1 mouse cellular context compared by ENCODE assay signal in the genomic region with DNA sequence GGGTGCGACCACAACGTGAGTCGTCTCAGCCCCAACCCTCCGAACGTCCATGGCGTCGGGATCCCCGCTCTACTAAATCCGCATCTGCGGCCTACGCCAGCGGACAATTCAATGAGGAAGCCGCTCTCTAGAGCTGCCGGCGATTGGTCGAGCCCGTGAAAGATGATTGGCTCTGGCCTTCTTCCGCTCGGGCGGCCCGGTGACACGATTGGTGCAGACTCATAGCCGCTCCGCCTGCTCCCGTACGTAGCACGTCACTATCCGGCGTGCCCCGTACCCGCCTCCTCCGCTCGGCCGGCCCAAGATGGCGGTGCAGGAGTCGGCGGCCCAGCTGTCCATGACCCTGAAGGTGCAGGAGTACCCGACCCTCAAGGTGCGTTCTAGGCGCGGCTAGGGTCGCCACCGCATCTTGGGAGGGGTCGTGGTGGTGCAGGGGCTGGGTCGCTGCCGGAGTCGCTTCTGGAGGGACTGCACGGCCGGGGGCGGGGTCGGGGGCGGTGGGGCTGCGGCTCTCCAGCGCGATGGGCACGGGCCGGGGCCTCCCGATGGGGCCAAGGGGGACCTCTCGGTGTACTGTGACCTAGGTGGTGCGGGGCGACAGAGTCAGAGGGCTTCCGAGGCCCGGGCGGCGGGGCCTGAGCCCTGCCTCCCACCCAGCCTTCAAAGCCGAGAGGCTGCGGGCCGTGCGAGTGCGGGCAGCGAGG.
TF ChIP-seq lines count a peak whose summit lies in the region.

Maea (plus strand) TSS at position 237 of the 704 bp plus-strand sequence.

TF ChIP-seq in myocyte, 11 proteins besides CTCF, POLR2A, EP300 and RAD21 (continued from another document):
- peak in 2 of 3 experiments; percentile 39 to 52 for TF ChIP-seq MYOG (IDR thresholded peaks at IDR 0.05; ENCODE audit: control insufficient read depth in 1 of 3, insufficient read depth in 1 of 3, insufficient read length in 2 of 3, low read depth in 2 of 3)
- TF ChIP-seq SRF (IDR thresholded peaks at IDR 0.05; ENCODE audit: control insufficient read depth, insufficient read length, low read depth), result no peak
- peak in 2 of 3 experiments; percentile 29 to 60 for TF ChIP-seq MYOD1 (IDR thresholded peaks at IDR 0.05; ENCODE audit: control insufficient read depth in 1 of 3, insufficient read length in 2 of 3, low read depth in 2 of 3)
- TF ChIP-seq POLR2AphosphoS2 (IDR thresholded peaks at IDR 0.05; ENCODE audit: insufficient read length, low read depth), result peak; percentile 71
